Mouse (Mus musculus): ENCODE data around the gene Cry2. TPM values are rescaled to one million over a fixed set of nuclear protein-coding genes. Genes with fewer than 3 reads are reported as not detected.
A peak's percentile ranks its signal among the peaks of the same experiment; 100 is the strongest.

Cry2 gene
- polyA plus RNA-seq, 1 experiment from 2014 or later: 19.0 TPM

GRCm38 (mm10) chr2:92444376-92444775 lies 10.5 kb upstream of the Cry2 start:
- ATAC-seq (ENCODE audit: extremely low read depth, insufficient number of reproducible peaks, low FRiP score, low TSS enrichment): no peak
- Histone ChIP-seq H3K4me1 (peaks cover 11% of the 10 kb centered on the region), H3K9me3 (no peaks in the 10 kb centered on the region), H3K9ac (no peak overlapping the region), H3K36me3 (no peaks in the 10 kb centered on the region), H3K27ac (replicated peaks) (no peak overlapping the region), H3K4me2 (no peak overlapping the region), H3K27me3 (replicated peaks) (peaks cover 5% of the 10 kb centered on the region), H3K4me3 (no peak overlapping the region)
- WGBS: 23% methylated on average over 4 of the region's 4 CpGs

DNA sequence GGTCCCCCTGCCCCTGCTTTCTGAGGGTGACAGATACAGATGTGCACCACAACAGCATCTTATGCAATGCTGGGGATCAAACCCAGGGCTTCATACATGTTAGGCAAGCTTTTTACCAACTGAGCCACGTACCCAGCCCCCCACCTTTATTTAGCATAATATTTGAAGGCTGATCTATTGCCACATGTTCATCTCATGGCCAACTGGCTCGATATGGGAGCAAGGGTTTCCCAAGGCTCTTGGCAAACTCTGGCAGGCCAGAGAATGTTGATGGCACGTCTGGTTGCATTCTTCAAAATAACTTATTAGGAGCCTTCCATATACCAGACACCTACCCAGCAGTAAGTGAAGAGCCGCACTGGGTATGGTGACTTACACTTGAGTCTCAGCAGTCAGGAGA lies 9.5 kb upstream of the Cry2 start:
- no peak overlapping the region for H3K27ac ChIP-seq (replicated peaks)
- 78% methylated on average over 4 of the region's 4 CpGs for WGBS
- no peak for ATAC-seq (ENCODE audit: extremely low read depth, insufficient number of reproducible peaks, low FRiP score, low TSS enrichment)
- H3K9me3 ChIP-seq: no peaks in the 10 kb centered on the region
- no peak overlapping the region for H3K4me2 ChIP-seq
- peaks cover 9% of the 10 kb centered on the region for H3K27me3 ChIP-seq (replicated peaks)
- H3K4me3 ChIP-seq: no peak overlapping the region
- H3K4me1 ChIP-seq: peaks cover 11% of the 10 kb centered on the region
- H3K9ac ChIP-seq: no peak overlapping the region
- no peaks in the 10 kb centered on the region for H3K36me3 ChIP-seq

DNA sequence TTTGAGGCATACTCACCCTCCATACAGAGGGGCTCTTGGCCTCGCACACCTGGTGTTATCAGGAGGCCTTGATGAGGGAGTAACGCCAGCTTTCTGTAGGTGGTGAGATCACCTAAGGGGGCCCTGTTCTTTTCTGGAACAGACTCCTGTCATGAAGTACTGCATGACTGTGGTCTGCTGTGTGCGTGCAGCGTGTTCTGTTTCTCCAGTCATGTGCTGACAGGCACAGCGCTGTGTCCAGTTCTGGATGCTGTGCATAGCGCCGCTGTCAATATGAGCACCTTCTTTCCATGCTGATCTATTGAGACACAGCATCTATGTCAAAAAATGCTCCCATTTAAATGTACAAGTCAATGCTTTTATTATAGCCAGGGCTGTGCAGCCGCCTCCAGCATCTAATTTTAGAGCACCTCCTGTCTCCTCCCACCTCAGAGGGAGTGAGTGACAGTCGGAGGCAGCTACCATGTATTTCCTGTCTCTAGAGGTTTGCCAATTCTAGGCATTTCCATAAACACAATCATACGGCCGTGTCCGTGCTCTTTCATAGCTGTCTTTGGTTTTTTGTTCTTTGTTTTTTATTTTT lies 8.7 kb upstream of the Cry2 start:
- no peak for ATAC-seq (ENCODE audit: extremely low read depth, insufficient number of reproducible peaks, low FRiP score, low TSS enrichment)
- Histone ChIP-seq H3K36me3 (no peaks in the 10 kb centered on the region), H3K27ac (replicated peaks) (0 out of 2 replicates have a peak overlapping the region, but pooled peaks have one; percentile 36), H3K4me1 (peaks cover 11% of the 10 kb centered on the region), H3K4me2 (peak overlapping the region; percentile 42), H3K4me3 (no peak overlapping the region), H3K9me3 (no peaks in the 10 kb centered on the region), H3K9ac (0 out of 2 replicates have a peak overlapping the region, but pooled peaks have one; percentile 1), H3K27me3 (replicated peaks) (peaks cover 9% of the 10 kb centered on the region)
- WGBS: 49% methylated on average over 12 of the region's 12 CpGs

DNA sequence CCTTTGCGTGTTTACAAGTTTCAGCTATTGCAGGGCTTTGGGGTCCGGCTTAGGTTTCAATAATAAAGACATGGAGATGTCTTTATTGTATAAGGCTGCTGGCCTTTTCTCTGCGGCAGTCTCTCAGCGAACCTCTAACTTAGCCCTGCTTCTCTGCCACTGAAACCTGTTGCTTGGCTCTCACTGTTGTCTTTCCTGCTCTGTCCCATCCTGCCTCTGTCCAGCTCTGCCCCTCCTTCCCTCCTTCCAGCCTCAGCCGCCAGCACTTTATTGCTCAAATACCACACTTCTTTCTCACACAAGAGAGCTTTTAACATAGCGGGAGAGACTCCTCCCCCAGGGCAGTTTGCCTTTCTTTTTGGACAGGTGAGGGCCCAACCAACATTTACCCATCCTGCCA lies 6.6 kb upstream of the Cry2 start:
- no peaks in the 10 kb centered on the region for H3K9me3 ChIP-seq
- H3K36me3 ChIP-seq: no peaks in the 10 kb centered on the region
- 63% methylated on average over 6 of the region's 6 CpGs for WGBS
- peaks cover 11% of the 10 kb centered on the region for H3K4me1 ChIP-seq
- H3K4me2 ChIP-seq: no peak overlapping the region
- H3K27me3 ChIP-seq (replicated peaks): peaks cover 14% of the 10 kb centered on the region
- H3K27ac ChIP-seq (replicated peaks): no peak overlapping the region
- H3K4me3 ChIP-seq: no peak overlapping the region
- no peak for ATAC-seq (ENCODE audit: extremely low read depth, insufficient number of reproducible peaks, low FRiP score, low TSS enrichment)
- no peak overlapping the region for H3K9ac ChIP-seq

DNA sequence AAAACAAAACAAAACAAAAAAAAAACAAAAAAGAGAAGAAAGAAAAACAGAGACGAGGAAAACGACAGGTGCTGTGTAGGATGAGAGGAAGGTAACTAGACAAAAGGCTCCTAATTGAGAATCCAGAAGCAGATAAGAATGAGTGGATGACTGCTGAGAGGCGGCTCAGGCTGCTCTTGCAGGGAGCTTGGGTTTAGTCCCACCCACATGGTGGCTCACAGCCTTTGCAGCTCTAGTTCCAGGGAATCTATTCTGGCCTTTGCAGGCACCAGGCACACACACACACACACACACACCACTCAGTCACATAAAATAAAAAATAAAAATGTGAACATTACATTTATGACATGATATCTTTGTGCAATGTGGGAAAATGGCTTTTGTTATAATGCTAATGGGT lies 4.7 kb upstream of the Cry2 start:
- no peaks in the 10 kb centered on the region for H3K36me3 ChIP-seq
- WGBS: 45% methylated on average over 3 of the region's 3 CpGs
- peaks cover 22% of the 10 kb centered on the region for H3K27me3 ChIP-seq (replicated peaks)
- peaks cover 20% of the 10 kb centered on the region for H3K4me1 ChIP-seq
- ATAC-seq (ENCODE audit: extremely low read depth, insufficient number of reproducible peaks, low FRiP score, low TSS enrichment): no peak
- H3K9me3 ChIP-seq: no peaks in the 10 kb centered on the region
- no peak overlapping the region for H3K4me2 ChIP-seq
- no peak overlapping the region for H3K4me3 ChIP-seq
- no peak overlapping the region for H3K9ac ChIP-seq
- H3K27ac ChIP-seq (replicated peaks): no peak overlapping the region

DNA sequence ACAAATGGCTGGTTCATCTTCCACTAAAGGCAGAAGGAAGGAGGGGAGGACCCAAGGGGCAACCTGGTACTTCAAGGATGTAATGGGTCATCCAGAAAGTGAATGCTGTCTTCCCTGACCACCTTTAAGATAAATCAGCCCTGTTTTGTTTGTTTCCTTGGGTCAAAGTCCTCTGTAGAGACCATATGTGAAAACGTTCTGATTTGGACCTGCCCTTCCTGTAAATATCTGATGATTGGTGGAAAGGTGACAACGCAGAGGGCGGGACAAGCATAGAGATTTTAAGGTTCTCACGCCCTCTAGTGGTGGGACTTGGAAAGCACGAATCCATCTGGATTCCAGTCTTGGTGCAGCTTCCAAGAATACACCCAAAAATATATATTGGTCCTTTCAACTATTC lies 4.0 kb upstream of the Cry2 start:
- H3K4me3 ChIP-seq: peak overlapping the region; percentile 24; the same call in 1 of the 2 replicates
- peak overlapping the region; percentile 58 for H3K4me2 ChIP-seq
- under 1% methylated on average over 5 of the region's 5 CpGs for WGBS
- peaks cover 22% of the 10 kb centered on the region for H3K27me3 ChIP-seq (replicated peaks)
- H3K4me1 ChIP-seq: peaks cover 26% of the 10 kb centered on the region
- no peak for ATAC-seq (ENCODE audit: extremely low read depth, insufficient number of reproducible peaks, low FRiP score, low TSS enrichment)
- H3K9me3 ChIP-seq: no peaks in the 10 kb centered on the region
- H3K9ac ChIP-seq: no peak overlapping the region
- no peak overlapping the region for H3K27ac ChIP-seq (replicated peaks)
- H3K36me3 ChIP-seq: no peaks in the 10 kb centered on the region

DNA sequence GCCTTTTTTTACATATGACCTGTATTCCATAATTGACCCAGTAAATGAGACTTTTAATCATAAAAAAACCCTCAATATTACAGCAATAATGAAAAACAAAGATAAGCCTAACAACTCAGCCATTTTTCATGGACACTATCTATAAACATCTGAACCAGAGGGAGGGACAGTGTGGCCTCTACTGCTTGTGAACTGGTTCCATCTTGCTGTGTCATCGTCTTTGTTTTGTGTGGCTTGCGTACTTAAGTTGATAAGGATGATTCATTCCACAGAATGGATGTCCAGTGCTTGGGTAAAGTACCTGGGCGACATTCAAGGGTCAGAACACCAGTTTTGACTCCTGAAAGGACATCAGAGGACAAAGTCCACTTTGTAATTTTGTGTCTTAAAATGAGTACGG lies 3.5 kb upstream of the Cry2 start:
- Histone ChIP-seq H3K9me3 (no peaks in the 10 kb centered on the region), H3K4me3 (no peak overlapping the region), H3K27ac (replicated peaks) (no peak overlapping the region), H3K36me3 (no peaks in the 10 kb centered on the region), H3K4me1 (peaks cover 26% of the 10 kb centered on the region), H3K4me2 (peak overlapping the region; percentile 58; the same call in 1 of the 2 replicates), H3K9ac (no peak overlapping the region), H3K27me3 (replicated peaks) (peaks cover 22% of the 10 kb centered on the region)
- no peak for ATAC-seq (ENCODE audit: extremely low read depth, insufficient number of reproducible peaks, low FRiP score, low TSS enrichment)
- 71% methylated on average over 4 of the region's 4 CpGs for WGBS

GRCm38 (mm10) chr2:92435023-92435422 lies 1.2 kb upstream of the Cry2 start:
- Histone ChIP-seq H3K4me1 (peaks cover 44% of the 10 kb centered on the region), H3K9ac (no peak overlapping the region; the same call in 1 of the 2 replicates), H3K4me2 (peak overlapping the region; percentile 87), H3K9me3 (no peaks in the 10 kb centered on the region), H3K36me3 (no peaks in the 10 kb centered on the region), H3K27ac (replicated peaks) (no peak overlapping the region), H3K27me3 (replicated peaks) (peaks cover 22% of the 10 kb centered on the region), H3K4me3 (no peak overlapping the region)
- no peak for ATAC-seq (ENCODE audit: extremely low read depth, insufficient number of reproducible peaks, low FRiP score, low TSS enrichment)
- WGBS: 52% methylated on average over 6 of the region's 6 CpGs

- Histone ChIP-seq H3K9me3 (no peaks in the 10 kb centered on the region), H3K36me3 (no peaks in the 10 kb centered on the region), H3K9ac (peak overlapping the region; percentile 78), H3K27ac (replicated peaks) (peak overlapping the region; percentile 30; the same call in 1 of the 2 replicates), H3K27me3 (replicated peaks) (peaks cover 17% of the 10 kb centered on the region), H3K4me3 (peak overlapping the region; percentile 90), H3K4me2 (peak overlapping the region; percentile 87), H3K4me1 (peaks cover 51% of the 10 kb centered on the region)
- ATAC-seq (ENCODE audit: extremely low read depth, insufficient number of reproducible peaks, low FRiP score, low TSS enrichment): no peak
- WGBS: 11% methylated on average over 12 of the region's 12 CpGs
Observed at GRCm38 (mm10) chr2:92434375-92434745, 517 bp upstream of the Cry2 start.

- peak overlapping the region; percentile 91 for H3K9ac ChIP-seq
- no peaks in the 10 kb centered on the region for H3K9me3 ChIP-seq
- no peaks in the 10 kb centered on the region for H3K36me3 ChIP-seq
- H3K27ac ChIP-seq (replicated peaks): peak overlapping the region; percentile 60; the same call in 1 of the 2 replicates
- peak overlapping the region; percentile 87 for H3K4me2 ChIP-seq
- peak overlapping the region; percentile 90 for H3K4me3 ChIP-seq
- ATAC-seq (ENCODE audit: extremely low read depth, insufficient number of reproducible peaks, low FRiP score, low TSS enrichment): no peak
- H3K4me1 ChIP-seq: peaks cover 68% of the 10 kb centered on the region
- WGBS: 41% methylated on average over 17 of the region's 17 CpGs
- H3K27me3 ChIP-seq (replicated peaks): peaks cover 13% of the 10 kb centered on the region
Observed at GRCm38 (mm10) chr2:92432299-92433295, 1.2 kb downstream of the Cry2 start.

GRCm38 (mm10) chr2:92431611-92432179 lies 2.1 kb downstream of the Cry2 start:
- no peaks in the 10 kb centered on the region for H3K9me3 ChIP-seq
- H3K27me3 ChIP-seq (replicated peaks): peaks cover 13% of the 10 kb centered on the region
- peak overlapping the region; percentile 91 for H3K9ac ChIP-seq
- H3K4me2 ChIP-seq: peak overlapping the region; percentile 87
- peaks cover 77% of the 10 kb centered on the region for H3K4me1 ChIP-seq
- WGBS: 33% methylated on average over 11 of the region's 11 CpGs
- ATAC-seq (ENCODE audit: extremely low read depth, insufficient number of reproducible peaks, low FRiP score, low TSS enrichment): no peak
- H3K4me3 ChIP-seq: peak overlapping the region; percentile 90
- H3K27ac ChIP-seq (replicated peaks): peak overlapping the region; percentile 75
- H3K36me3 ChIP-seq: no peaks in the 10 kb centered on the region

Measured in heart, embryonic 13.5 days (tissue).